Mouse (Mus musculus): Measurements from ENCODE around the gene Fbxl2.

GRCm38 (mm10) chr9:113935638-113936037 is 110.4 kb downstream of the Fbxl2 start:
- TF ChIP-seq ZC3H11A (IDR thresholded peaks at IDR 0.05; ENCODE audit: borderline replicate concordance, low read depth, low read length) = no peak
- no peak for TF ChIP-seq MAFK (IDR thresholded peaks at IDR 0.05; ENCODE audit: insufficient read depth, low read depth, low read length)

Data from ES-E14 (cell line).